Mouse (Mus musculus) embryonic fibroblast, embryonic 13.5 days (primary cell): ENCODE results near the gene Plekhm2.

Source experiments
- CTCF ChIP-seq: IDR thresholded peaks from 2 replicates; pipeline ENCODE4 v1.5.1; 2011; ENCODE audit warnings: mild to moderate bottlenecking, control low read depth, low read length, moderate library complexity, borderline replicate concordance; ENCODE audit not compliant: insufficient read depth
- POLR2A ChIP-seq: IDR thresholded peaks from 2 replicates; pipeline ENCODE4 v1.6.1; 2011; ENCODE audit warnings: low read depth, mild to moderate bottlenecking, control low read depth, low read length, moderate library complexity

- TF ChIP-seq POLR2A (no peak), CTCF (no peak)
These were observed 49.8 kb downstream of the Plekhm2 start for GRCm38 (mm10) chr4:141614946-141615345.
